Comparison of ENCODE assay signal across 16 mouse cellular contexts in genomic region chr12:51835219-51835618, GRCm38 (mm10).
"Had no signal": no experiment of that assay in that cellular context is flagged by ENCODE, and none has a peak within 500 bp of the region (broad histone marks: within the 10 kb centered on the region; RNA-seq: fewer than 3 reads in every experiment).

No protein-coding gene starts in this region.

- H3K9me3 ChIP-seq: intestine, embryonic 15.5 days; limb, embryonic 10.5 days; limb, embryonic 13.5 days; lung, embryonic 15.5 days; stomach, embryonic 15.5 days had no signal

- H3K4me2 ChIP-seq: intestine, embryonic 15.5 days; limb, embryonic 13.5 days; lung, embryonic 15.5 days; midbrain, embryonic 11.5 days; stomach, embryonic 15.5 days had no signal

- DNase-seq: kidney, adult 18-20 months; kidney, postnatal 25 days; layer of hippocampus, adult 9-11 months; lung, adult 18-20 months; lung, postnatal 10 days; lung, postnatal 36 days; midbrain, embryonic 14.5 days; thymus, postnatal 36 days had no signal

- H3K4me1 ChIP-seq: intestine, embryonic 15.5 days; limb, embryonic 10.5 days; stomach, embryonic 15.5 days had no signal

- H3K27ac ChIP-seq: intestine, embryonic 15.5 days; kidney, postnatal 0 days; layer of hippocampus, adult 2 months; limb, embryonic 10.5 days; limb, embryonic 13.5 days; lung, embryonic 15.5 days; stomach, embryonic 15.5 days had no signal

- H3K4me3 ChIP-seq: intestine, embryonic 15.5 days; layer of hippocampus, adult 2 months; limb, embryonic 10.5 days; limb, embryonic 13.5 days; lung, embryonic 15.5 days; stomach, embryonic 15.5 days had no signal

- ATAC-seq: intestine, embryonic 15.5 days had no signal

- H3K36me3 ChIP-seq: intestine, embryonic 15.5 days; limb, embryonic 10.5 days; limb, embryonic 13.5 days; lung, embryonic 15.5 days; stomach, embryonic 15.5 days had no signal

- H3K27me3 ChIP-seq: intestine, embryonic 15.5 days; limb, embryonic 13.5 days; lung, embryonic 15.5 days; stomach, embryonic 15.5 days had no signal

- H3K9ac ChIP-seq: intestine, embryonic 15.5 days; limb, embryonic 13.5 days; lung, embryonic 15.5 days; stomach, embryonic 15.5 days had no signal
